Mouse (Mus musculus) effector memory CD4-positive, alpha-beta T cell, adult 7 months (primary cell): ENCODE data around the gene Vmn2r80. TPM values are rescaled to one million over a fixed set of nuclear protein-coding genes. Genes with fewer than 3 reads are reported as not detected.

Source experiments
- polyA plus RNA-seq: library from polyadenylated mRNA; unstranded; fragments of 100-300 nt; shearing (Covaris generic); gene quantifications from one replicate; pipeline ENCODE4 v1.2.1, GENCODE M21; 2017

Gene Vmn2r80
- polyA plus RNA-seq: 0.44 TPM

GRCm38 (mm10) chr10:79148469-79148868 is at the start of gene Vmn2r80:
Gene Vmn2r80, plus strand, starts transcription at chr10:79148769.

Other genes starting within 250 kb of the Vmn2r80 start
- not detected for gene Olfr1354, start 235.6 kb upstream of the Vmn2r80 start, polyA plus RNA-seq
- not detected for gene Olfr8, start 198.1 kb upstream of the Vmn2r80 start, polyA plus RNA-seq
- gene Olfr1353, start 185.5 kb upstream of the Vmn2r80 start, polyA plus RNA-seq: not detected
- 0.15 TPM for gene Olfr1352, start 167.7 kb upstream of the Vmn2r80 start, polyA plus RNA-seq
- gene Olfr1351, start 136.3 kb upstream of the Vmn2r80 start, polyA plus RNA-seq: not detected
- gene Olfr57, start 120.0 kb upstream of the Vmn2r80 start, polyA plus RNA-seq: not detected
- gene 2610008E11Rik, start 51.2 kb upstream of the Vmn2r80 start, polyA plus RNA-seq: 13.5 TPM
- not detected for gene Vmn2r81, start 98.9 kb downstream of the Vmn2r80 start, polyA plus RNA-seq
- gene Vmn2r82, start 207.8 kb downstream of the Vmn2r80 start, polyA plus RNA-seq: not detected